Mouse (Mus musculus) right cerebral cortex, postnatal 10 days (tissue): Measurements from ENCODE around the gene Tppp3.

Source experiments
- DNase-seq, 2 experiments: peaks; one replicate each; pipeline ENCODE4 v3.0.0; 2021; ENCODE audit warnings: low spot score in 2 of 2

Tppp3 gene

DNA sequence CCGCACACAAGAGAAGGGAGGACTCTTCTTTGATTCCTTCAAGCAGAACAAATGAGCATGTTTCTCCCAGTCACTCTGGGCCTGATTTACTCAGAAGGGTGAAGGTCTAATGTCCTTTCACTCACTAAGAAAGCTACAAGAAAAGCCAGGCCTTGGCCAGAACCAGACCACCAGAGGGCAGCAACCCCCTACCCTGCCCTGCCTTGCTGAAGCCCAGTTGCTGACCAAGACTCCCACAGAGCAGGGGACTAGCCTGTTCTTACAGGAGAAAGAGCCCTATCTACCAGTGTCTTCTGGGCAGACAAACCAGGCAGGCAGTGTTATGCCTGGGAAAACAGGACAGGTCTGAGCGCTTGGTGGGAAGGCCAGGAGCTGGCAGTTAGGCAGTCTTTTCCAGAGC is 13.1 kb upstream of the Tppp3 start:
- peak in 1 of 2 experiments; percentile 62 for DNase-seq

DNA sequence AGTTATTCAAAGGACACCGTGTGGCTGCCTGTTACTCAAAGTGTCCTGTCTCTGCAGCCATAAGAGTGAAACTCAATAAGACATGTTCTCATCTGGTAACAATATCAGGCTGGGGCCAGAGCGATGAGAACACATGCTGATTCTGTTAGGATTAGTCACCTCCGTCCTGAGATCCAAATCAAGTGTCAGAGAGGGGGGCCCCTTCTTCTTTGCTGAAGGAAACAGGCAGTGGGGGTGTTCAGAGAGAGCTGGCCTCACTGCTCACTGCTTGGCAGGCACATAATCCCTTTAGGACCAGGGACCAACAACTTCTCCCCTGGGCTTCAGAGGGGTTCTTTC is 12.7 kb upstream of the Tppp3 start:
- DNase-seq: no peak

GRCm38 (mm10) chr8:105483212-105484029 is 12.1 kb upstream of the Tppp3 start:
- DNase-seq: peak in 1 of 2 experiments; percentile 48

GRCm38 (mm10) chr8:105482123-105482522 is 10.8 kb upstream of the Tppp3 start:
- DNase-seq: no peak

DNA sequence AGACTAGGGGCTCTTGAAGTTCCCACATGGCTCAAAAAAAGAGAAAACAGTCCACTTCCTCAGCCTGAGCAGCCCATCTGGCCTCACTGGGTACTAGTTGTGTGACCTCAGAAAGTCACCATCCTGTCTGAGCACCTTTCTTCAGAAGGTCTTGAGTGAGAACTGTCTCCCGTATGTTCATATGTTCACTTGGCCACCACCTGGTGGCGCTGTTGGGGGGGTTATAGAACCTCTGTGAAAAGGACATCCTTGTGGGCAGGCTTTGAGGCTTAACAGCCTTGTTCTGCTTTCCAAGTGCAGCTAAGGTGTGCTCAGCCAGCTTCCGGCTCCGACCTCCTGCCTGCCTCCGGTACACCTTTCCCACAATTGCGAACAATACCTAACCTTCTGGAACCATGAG is 10.1 kb upstream of the Tppp3 start:
- no peak for DNase-seq

DNA sequence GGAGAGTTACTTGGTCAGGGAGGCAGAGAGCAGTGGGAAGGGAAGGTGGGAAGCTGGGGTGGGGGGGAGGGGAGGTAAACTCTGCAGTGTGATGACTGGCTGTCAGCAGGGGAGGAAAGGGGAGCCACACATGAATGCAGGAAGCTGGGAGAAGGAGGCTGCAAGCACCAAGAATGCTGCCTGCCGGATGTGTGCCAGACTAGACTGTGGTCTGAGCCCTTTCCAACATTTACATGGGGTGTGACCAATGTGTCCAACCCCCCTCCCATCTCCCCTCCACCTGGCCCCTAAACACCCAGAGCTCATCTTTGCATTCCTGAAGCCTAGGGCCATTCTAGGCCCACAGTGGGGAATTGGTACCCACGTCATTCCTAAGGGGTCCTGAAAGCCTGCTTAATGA is 9.7 kb upstream of the Tppp3 start:
- DNase-seq: no peak

DNA sequence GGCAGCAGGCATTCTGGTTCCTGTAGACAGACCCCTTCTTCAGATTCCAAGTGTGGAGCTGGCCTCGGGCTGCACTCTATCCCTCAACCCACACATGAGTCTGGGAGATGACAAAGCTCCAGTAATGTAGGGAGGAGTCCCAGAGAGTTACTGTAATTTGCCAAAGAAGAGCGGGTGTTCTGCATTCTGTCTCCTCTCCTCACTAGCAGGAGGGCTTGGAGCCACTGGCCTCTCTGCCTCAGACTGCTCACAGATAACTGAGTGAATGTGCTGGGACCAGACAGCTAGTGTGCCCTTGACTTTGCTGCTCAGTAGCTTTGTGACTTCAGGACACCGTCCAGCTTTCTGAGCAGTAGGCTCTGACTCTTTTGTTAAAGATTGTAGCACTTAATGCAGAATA is 6.5 kb upstream of the Tppp3 start:
- DNase-seq: no peak

- DNase-seq: peak; percentile 50 to 70
Observed at GRCm38 (mm10) chr8:105476628-105477413, 5.5 kb upstream of the Tppp3 start.

- DNase-seq: no peak
Observed at GRCm38 (mm10) chr8:105476161-105476560, 4.8 kb upstream of the Tppp3 start.

- no peak for DNase-seq
Observed at GRCm38 (mm10) chr8:105475742-105476141, 4.4 kb upstream of the Tppp3 start.

DNA sequence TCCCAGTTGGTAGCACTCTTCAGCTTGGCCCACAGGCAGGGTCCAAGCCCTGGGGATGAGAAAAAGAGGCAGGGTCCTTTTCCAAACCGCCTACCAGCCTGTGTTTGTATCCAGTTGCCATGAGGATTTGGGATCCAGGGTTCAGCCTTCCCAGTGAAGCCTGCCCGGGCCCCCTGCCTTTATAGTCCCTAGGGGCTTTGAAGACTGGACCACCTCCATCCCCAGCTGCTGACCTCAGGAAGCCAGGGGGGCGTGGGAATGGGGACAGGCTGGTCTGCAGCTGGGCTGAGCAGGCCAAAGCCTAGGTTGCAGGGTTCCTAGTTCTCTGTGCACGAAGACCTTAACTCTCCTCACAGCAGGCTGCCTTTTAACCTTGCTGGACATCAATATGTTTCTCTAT is 3.9 kb upstream of the Tppp3 start:
- DNase-seq: no peak

DNA sequence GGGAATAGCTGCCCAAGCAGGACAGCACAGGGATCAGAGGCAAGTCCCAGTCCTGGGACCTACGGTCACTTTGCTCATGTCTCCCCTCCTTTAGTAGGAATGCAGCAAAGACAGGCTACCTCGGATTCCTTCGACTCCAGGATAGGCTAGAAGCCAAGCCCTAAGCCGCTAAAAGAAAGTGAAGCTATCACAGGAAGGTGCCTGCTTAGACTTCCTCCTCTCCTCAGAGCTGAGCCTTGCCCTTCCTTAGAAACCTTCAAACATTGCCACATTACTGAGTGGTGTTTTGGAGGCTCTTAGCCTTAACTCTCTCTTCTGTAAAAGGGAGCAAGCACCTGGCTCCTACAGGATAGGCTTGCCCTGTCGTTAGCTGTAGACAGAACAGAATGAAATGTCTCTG is 3.4 kb upstream of the Tppp3 start:
- DNase-seq: no peak

DNA sequence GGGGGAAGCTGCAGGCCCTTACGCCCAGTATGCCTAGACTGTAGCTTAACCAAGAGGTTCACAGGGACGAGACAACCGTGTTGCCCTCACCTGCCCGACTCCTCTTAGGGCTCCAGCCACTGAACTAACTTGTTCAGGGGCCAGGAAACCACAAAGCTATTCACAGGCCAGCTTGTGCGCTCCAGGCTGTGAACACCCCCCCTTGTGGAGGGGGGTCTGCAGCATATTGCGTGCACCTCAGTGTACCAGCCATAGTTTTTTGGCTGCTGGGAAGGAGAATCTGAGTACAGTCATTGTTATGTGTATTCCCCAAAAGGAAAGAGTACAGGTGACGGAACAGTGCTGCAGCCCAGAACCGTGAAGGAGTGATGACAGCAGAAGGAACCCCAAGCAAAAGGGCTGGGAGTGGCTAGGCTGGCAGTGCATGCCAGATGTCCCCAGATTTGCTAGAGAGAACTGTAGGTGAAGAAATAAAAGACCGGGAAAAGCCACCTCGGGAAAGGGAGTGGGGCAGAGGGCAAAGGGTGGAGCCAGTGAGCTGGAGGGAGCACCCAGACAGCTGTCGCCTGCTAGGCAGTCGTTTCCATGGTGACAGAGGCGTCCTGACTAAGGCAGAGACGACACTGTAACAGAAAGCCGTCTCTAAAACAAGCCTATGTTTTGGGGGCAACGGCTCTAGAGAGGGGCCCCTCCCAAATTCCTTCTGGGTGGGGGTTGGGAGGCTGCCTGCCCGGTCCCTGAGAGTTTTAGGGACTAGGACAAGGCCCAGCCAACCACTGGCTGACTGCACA is 2.7 kb upstream of the Tppp3 start:
- peak; percentile 67 to 82 for DNase-seq

DNA sequence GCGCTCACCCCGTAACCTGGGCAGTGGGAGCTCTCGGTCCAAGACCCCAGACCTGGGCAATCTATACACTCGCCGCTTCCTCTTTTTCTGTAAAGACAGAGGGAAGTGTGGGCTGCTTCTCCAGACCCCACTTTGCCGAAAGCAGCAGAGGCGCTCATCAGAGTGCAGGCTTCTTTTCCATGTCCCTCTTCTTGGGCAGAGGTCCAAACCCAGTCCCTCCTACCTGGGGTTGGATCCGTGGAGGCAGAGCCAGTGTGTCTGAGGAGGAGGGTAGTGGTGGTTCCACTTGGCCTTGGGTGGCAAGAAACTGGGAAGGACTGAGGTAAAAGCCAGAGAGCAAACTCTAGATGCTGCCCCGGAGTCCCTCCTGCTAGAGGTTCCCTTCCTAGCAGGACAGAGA is 1.7 kb upstream of the Tppp3 start:
- no peak for DNase-seq

DNA sequence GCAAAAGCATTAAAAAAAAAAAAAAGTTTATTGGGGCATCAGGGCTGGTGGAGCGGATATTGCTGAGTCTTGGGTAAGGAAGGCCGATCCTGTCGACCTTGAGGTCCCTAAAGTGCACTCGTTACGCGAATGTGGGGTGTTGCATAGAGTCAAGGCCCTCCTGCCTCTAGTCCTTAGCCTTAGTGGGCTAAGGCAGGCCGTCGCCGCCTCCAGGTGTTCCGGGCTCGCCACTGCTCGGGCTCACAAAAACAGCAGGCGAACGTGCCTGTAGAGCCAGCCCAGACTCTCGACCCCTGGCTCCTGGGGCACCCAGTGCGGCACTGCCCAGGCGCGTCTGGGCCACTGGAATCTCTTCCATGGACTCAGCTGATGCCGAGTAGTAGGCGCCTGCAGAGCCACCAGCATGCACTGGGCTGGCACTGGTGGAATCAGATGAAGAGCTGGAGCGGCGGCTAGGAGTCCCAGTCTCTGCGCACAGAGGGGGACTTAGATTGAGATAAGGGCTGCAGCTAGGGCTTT is 1.1 kb upstream of the Tppp3 start:
- peak in 1 of 2 experiments; percentile 36 for DNase-seq

DNA sequence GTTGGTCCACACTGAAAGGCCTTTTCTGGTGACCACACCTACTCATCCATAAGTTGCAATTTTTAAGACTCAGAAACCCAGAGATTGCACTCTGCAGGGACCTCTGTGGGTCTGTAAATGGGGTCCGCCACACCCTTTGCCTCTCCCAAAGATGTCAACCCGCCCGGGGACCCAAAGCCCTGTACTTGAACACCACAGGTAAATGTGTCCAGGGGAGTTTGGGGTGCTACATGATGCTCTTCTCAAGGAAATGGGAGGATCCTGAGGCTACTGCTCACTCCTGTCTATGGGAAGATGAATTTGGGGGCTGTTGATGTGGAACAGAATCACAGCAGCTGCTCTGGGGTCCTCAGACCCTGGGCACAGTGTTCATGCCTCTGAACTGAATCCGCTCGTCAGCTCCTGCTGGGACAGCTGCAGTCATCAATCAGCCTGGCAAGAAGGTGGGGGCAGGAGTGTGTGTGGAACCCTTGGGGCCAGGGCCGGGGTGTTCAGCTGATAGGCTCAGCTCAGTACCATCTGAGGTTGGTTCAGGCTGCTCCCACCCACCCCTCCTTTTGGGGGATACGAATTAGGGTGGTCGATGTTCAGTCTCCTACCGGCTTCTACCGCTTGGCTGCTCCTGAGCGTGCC is 529 bp downstream of the Tppp3 start:
- DNase-seq: no peak

DNA sequence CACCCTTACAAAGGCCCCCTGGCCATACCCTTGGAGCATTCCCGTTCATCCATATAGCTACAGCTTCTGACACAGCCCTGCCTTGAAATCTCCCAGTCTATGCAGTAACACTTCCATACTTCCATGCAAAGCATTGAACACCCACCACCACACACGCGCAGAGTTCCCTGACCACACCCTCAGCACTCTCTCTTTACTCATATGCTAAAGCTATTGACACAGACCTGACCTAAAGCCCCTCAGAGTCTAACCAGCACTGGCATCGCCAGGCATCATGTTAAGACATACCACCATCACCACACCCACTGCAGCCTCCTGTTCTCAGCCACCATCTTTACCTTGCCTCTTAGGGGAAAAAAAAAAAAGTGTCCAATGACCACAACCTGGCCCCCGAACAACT is 1.1 kb downstream of the Tppp3 start:
- no peak for DNase-seq

GRCm38 (mm10) chr8:105469816-105470215 is 1.5 kb downstream of the Tppp3 start:
- DNase-seq: peak in 1 of 2 experiments; percentile 37

GRCm38 (mm10) chr8:105469041-105469695 is 2.2 kb downstream of the Tppp3 start:
- peak; percentile 72 to 76 for DNase-seq

GRCm38 (mm10) chr8:105468002-105468720 is 3.2 kb downstream of the Tppp3 start:
- DNase-seq: peak in 1 of 2 experiments; percentile 42
